Mouse (Mus musculus): Measurements from ENCODE around the gene Igdcc3. TPM values are rescaled to one million over a fixed set of nuclear protein-coding genes. Genes with fewer than 3 reads are reported as not detected.
A peak's percentile ranks its signal among the peaks of the same experiment; 100 is the strongest.
"Not testable (repeated sequence)": the region's sequence is repeated elsewhere in the genome, so short reads cannot be mapped to it uniquely, and the experiment has no call there.

The Igdcc3 gene
- total RNA-seq, 2 experiments from 2014 or later = 2.9 to 4.0 TPM

- peak; percentile 59 to 88 for DNase-seq (ENCODE audit: low spot score in 2 of 2)
Measured at GRCm38 (mm10) chr9:65201381-65202164, 60.6 kb downstream of the Igdcc3 start.

GRCm38 (mm10) chr9:65202165-65202754 is 61.3 kb downstream of the Igdcc3 start:
- DNase-seq (ENCODE audit: low spot score in 2 of 2) = no peak

GRCm38 (mm10) chr9:65205049-65205815 is 64.2 kb downstream of the Igdcc3 start:
- DNase-seq (ENCODE audit: low spot score in 2 of 2) = no peak

GRCm38 (mm10) chr9:65207041-65207815 is 66.2 kb downstream of the Igdcc3 start:
- not testable (repeated sequence) for DNase-seq (ENCODE audit: low spot score in 2 of 2)

GRCm38 (mm10) chr9:65208293-65209179 is 67.5 kb downstream of the Igdcc3 start:
- no peak for DNase-seq (ENCODE audit: low spot score in 2 of 2)

- no peak for DNase-seq (ENCODE audit: low spot score in 2 of 2)
Measured at GRCm38 (mm10) chr9:65211598-65211997, 70.6 kb downstream of the Igdcc3 start.

GRCm38 (mm10) chr9:65214425-65214777 is 73.4 kb downstream of the Igdcc3 start:
- DNase-seq (ENCODE audit: low spot score in 2 of 2) = no peak

GRCm38 (mm10) chr9:65214778-65215493 is 73.9 kb downstream of the Igdcc3 start:
- DNase-seq (ENCODE audit: low spot score in 2 of 2) = peak; percentile 72 to 85

GRCm38 (mm10) chr9:65215494-65216126 is 74.6 kb downstream of the Igdcc3 start:
- DNase-seq (ENCODE audit: low spot score in 2 of 2) = no peak

- no peak for DNase-seq (ENCODE audit: low spot score in 2 of 2)
Measured at GRCm38 (mm10) chr9:65216972-65217371, 76.0 kb downstream of the Igdcc3 start.

GRCm38 (mm10) chr9:65217661-65218060 is 76.7 kb downstream of the Igdcc3 start:
- DNase-seq (ENCODE audit: low spot score in 2 of 2) = no peak

GRCm38 (mm10) chr9:65218916-65219315 is 77.9 kb downstream of the Igdcc3 start:
- no peak for DNase-seq (ENCODE audit: low spot score in 2 of 2)

- DNase-seq (ENCODE audit: low spot score in 2 of 2) = not testable (repeated sequence)
Measured at GRCm38 (mm10) chr9:65220398-65220797, 79.4 kb downstream of the Igdcc3 start.

- DNase-seq (ENCODE audit: low spot score in 2 of 2) = no peak
Measured at GRCm38 (mm10) chr9:65223927-65224326, 82.9 kb downstream of the Igdcc3 start.

- DNase-seq (ENCODE audit: low spot score in 2 of 2) = peak in 1 of 2 experiments; percentile 50
Measured at GRCm38 (mm10) chr9:65225795-65226194, 84.8 kb downstream of the Igdcc3 start.

- DNase-seq (ENCODE audit: low spot score in 2 of 2) = no peak
Measured at GRCm38 (mm10) chr9:65230250-65230649, 89.3 kb downstream of the Igdcc3 start.

GRCm38 (mm10) chr9:65231284-65231683 is 90.3 kb downstream of the Igdcc3 start:
- no peak for DNase-seq (ENCODE audit: low spot score in 2 of 2)

- DNase-seq (ENCODE audit: low spot score in 2 of 2) = no peak
Measured at GRCm38 (mm10) chr9:65233243-65233985, 92.4 kb downstream of the Igdcc3 start.

Measured in layer of hippocampus, adult 18-20 months (tissue).